Mouse (Mus musculus) G1E (cell line): Measurements from ENCODE around the gene Epha2. TPM values are rescaled to one million over a fixed set of nuclear protein-coding genes. Genes with fewer than 3 reads are reported as not detected.

ENCODE experiments used
- ATAC-seq: 2 replicates; pipeline ENCODE4 v1.8.0; 2016; ENCODE audit warnings: mild to moderate bottlenecking; ENCODE audit not compliant: insufficient number of reproducible peaks, poor library complexity, low FRiP score, severe bottlenecking; ENCODE audit errors: extremely low read depth
- DNase-seq: peaks from one replicate; pipeline ENCODE4 v3.0.0; 2012; ENCODE audit warnings: low spot score
- H3K27me3 ChIP-seq: 2 replicates; pipeline ENCODE4 v1.6.1; 2012; ENCODE audit warnings: mild to moderate bottlenecking, low read length, inconsistent platforms; ENCODE audit not compliant: insufficient read depth
- H3K36me3 ChIP-seq: replicated peaks from 2 replicates; pipeline ENCODE3; 2012; ENCODE audit warnings: mild to moderate bottlenecking, inconsistent platforms
- H3K4me1 ChIP-seq: 2 replicates; pipeline ENCODE4 v1.6.1; 2012; ENCODE audit warnings: low read depth, low read length, inconsistent platforms, mixed read lengths; ENCODE audit not compliant: insufficient read depth
- H3K4me3 ChIP-seq: 2 replicates; pipeline ENCODE4 v1.5.1; 2012; ENCODE audit warnings: low read depth, mild to moderate bottlenecking, inconsistent platforms, low read length, moderate library complexity, mixed read lengths
- H3K9me3 ChIP-seq: replicated peaks from 2 replicates; pipeline ENCODE4 v1.6.1; 2012; ENCODE audit warnings: inconsistent platforms
- CTCF ChIP-seq: IDR thresholded peaks from 2 replicates; pipeline ENCODE4 v1.5.1; 2012; ENCODE audit warnings: low read depth, low read length, inconsistent platforms, mixed read lengths
- GATA1 ChIP-seq: IDR thresholded peaks from 2 replicates; pipeline ENCODE4 v1.6.1; 2012; ENCODE audit warnings: borderline replicate concordance, low read length, inconsistent platforms, mixed read lengths
- GATA2 ChIP-seq: IDR thresholded peaks from 2 replicates; pipeline ENCODE4 v1.6.1; 2012; ENCODE audit warnings: low read depth, low read length, inconsistent platforms, borderline replicate concordance
- POLR2AphosphoS5 ChIP-seq: IDR thresholded peaks from 2 replicates; pipeline ENCODE4 v1.6.1; 2012; ENCODE audit warnings: low read depth, low read length, inconsistent platforms; ENCODE audit not compliant: insufficient replicate concordance
- TAL1 ChIP-seq: conservative IDR thresholded peaks from 2 replicates; pipeline ENCODE4 v1.6.1; 2012; ENCODE audit warnings: low read depth, low read length, inconsistent platforms, mixed read lengths
- polyA plus RNA-seq: library from polyadenylated mRNA; stranded (reverse); fragments of >175 nt; gene quantifications from 2 replicates; pipeline ENCODE4 v1.2.3, GENCODE M21; 2012
- total RNA-seq, 2 experiments: library from RNA; stranded (forward) in 1 of 2; stranded (reverse) in 1 of 2; fragments of 200-1000 nt in 1 of 2; fragments of >200 nt in 1 of 2; fragmentation: Nextera tagmentation in 1 of 2; gene quantifications; 2 replicates each; pipeline ENCODE4 v1.2.3; 2014 to 2017

Epha2 gene
- total and polyA plus RNA-seq, 3 experiments = not detected

DNA sequence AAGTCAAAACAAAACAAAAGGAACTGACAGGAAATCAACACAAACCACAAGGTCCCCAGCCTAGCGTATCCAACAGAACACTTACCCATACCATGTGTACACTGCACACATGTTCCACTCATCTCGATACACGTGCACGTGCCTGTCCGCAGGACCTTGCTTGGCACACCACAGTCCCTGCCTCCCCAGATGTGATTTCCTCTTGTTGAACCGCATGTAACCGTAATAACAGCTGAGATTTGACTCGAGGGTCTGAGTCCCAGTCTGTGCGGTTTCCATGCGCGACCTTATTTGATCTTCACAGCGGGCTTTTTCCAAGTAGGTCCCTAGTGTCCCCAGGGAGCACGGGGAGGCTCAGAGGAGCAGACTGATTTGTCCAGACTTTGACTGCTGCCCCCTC is 1.7 kb upstream of the Epha2 start:
- Histone ChIP-seq H3K9me3 (no peaks in the 10 kb centered on the region), H3K36me3 (no peaks in the 10 kb centered on the region), H3K27me3 (peaks cover 22% of the 10 kb centered on the region), H3K4me3 (no peak overlapping the region), H3K4me1 (peaks cover 2% of the 10 kb centered on the region; the same call in 1 of the 2 replicates)
- no peak for DNase-seq
- no peak for TF ChIP-seq POLR2AphosphoS5
- ATAC-seq = no peak

- Histone ChIP-seq H3K9me3 (no peaks in the 10 kb centered on the region), H3K27me3 (peaks cover 22% of the 10 kb centered on the region), H3K4me3 (no peak overlapping the region), H3K4me1 (peaks cover 2% of the 10 kb centered on the region; the same call in 1 of the 2 replicates), H3K36me3 (no peaks in the 10 kb centered on the region)
- no peak for TF ChIP-seq CTCF
- TF ChIP-seq TAL1 = no peak
- TF ChIP-seq GATA1 = no peak
- TF ChIP-seq GATA2 = no peak
- no peak for TF ChIP-seq POLR2AphosphoS5
- no peak for DNase-seq
- no peak for ATAC-seq
These were observed 844 bp upstream of the Epha2 start for GRCm38 (mm10) chr4:141300196-141300595.

- H3K4me3 ChIP-seq = no peak overlapping the region; the same call in 1 of the 2 replicates
- no peak for DNase-seq
- no peaks in the 10 kb centered on the region for H3K9me3 ChIP-seq
- peaks cover 2% of the 10 kb centered on the region; the same call in 1 of the 2 replicates for H3K4me1 ChIP-seq
- H3K36me3 ChIP-seq = no peaks in the 10 kb centered on the region
- TF ChIP-seq TAL1 (no peak), GATA2 (no peak), CTCF (no peak), POLR2AphosphoS5 (no peak), GATA1 (no peak)
- ATAC-seq = no peak
- H3K27me3 ChIP-seq = peaks cover 29% of the 10 kb centered on the region
These were observed 769 bp downstream of the Epha2 start for GRCm38 (mm10) chr4:141301591-141302427.

DNA sequence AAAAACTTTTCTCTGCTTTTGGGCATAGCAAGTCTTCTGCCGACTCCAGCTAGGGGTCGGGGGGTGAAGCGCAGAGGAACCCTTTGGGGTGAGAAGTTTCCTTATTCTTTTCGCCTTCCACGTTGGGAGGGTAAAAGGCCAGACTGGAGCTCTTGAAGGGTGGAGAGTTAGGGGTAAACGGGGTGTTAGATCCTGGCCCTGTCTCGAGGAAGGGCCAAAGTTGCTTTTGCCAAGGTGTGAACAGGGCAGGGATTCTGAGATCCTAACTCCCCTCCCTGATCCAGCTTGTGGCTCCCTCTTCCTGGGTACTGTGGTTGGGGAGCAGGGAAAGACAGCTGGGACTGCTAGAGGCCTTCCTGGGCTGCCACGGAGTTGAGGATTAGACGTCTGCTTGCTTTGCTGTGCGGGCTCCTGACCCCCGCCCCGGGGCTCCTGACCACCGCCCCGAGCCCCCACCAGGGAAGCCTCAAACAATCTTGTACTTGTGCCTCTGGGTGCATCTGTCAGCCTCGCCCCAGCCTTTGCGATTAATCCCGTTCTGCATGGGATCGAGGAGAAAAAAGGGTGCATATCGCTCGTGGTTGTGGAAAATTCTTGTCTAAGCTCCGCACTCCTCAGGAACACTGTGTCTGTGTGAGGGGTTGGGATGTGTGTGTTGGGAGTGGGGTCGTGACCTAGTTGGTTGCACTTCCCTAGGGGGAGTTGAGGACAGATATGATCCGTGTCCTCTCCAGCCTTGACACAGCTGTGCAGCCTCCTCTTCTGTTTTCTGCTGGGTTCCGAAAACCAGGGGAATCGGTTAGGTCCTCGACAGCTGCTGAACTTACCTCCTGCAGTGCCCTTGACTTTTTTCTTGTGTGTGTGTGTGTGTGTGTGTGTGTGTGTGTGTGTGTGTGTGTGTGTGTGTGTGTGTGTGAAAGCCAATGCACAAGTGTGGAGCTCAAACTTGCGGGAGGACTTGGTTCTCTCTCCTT is 1.7 kb downstream of the Epha2 start:
- H3K27me3 ChIP-seq = peaks cover 29% of the 10 kb centered on the region
- no peaks in the 10 kb centered on the region for H3K9me3 ChIP-seq
- H3K4me1 ChIP-seq = peaks cover 2% of the 10 kb centered on the region; the same call in 1 of the 2 replicates
- ATAC-seq (no peak), DNase-seq (no peak)
- no peaks in the 10 kb centered on the region for H3K36me3 ChIP-seq
- H3K4me3 ChIP-seq = no peak overlapping the region
- TF ChIP-seq TAL1 = no peak
- TF ChIP-seq CTCF = no peak
- TF ChIP-seq POLR2AphosphoS5 = no peak
- no peak for TF ChIP-seq GATA1
- TF ChIP-seq GATA2 = no peak

- Histone ChIP-seq H3K4me3 (no peak overlapping the region), H3K27me3 (peaks cover 29% of the 10 kb centered on the region), H3K4me1 (peaks cover 2% of the 10 kb centered on the region; the same call in 1 of the 2 replicates), H3K9me3 (no peaks in the 10 kb centered on the region), H3K36me3 (no peaks in the 10 kb centered on the region)
- no peak for TF ChIP-seq CTCF
- TF ChIP-seq GATA2 = no peak
- TF ChIP-seq GATA1 = no peak
- no peak for TF ChIP-seq POLR2AphosphoS5
- TF ChIP-seq TAL1 = no peak
- ATAC-seq (no peak), DNase-seq (no peak)
These were observed 2.6 kb downstream of the Epha2 start for GRCm38 (mm10) chr4:141303402-141304222.
